Mouse (Mus musculus): ENCODE measurements around the gene Pcid2. TPM values are rescaled to one million over a fixed set of nuclear protein-coding genes. Genes with fewer than 3 reads are reported as not detected.
A peak's percentile ranks its signal among the peaks of the same experiment; 100 is the strongest.
"Not testable (repeated sequence)": the region's sequence is repeated elsewhere in the genome, so short reads cannot be mapped to it uniquely, and the experiment has no call there.

Gene Pcid2
- polyA plus RNA-seq, 1 experiment from 2014 or later: 22.3 TPM

- not testable (repeated sequence) for ATAC-seq (replicated peaks; ENCODE audit: insufficient number of reproducible peaks, insufficient read depth, low FRiP score, low read depth); H3K27me3 ChIP-seq; H3K9me3 ChIP-seq (replicated peaks); H3K9ac ChIP-seq; H3K4me2 ChIP-seq; H3K4me3 ChIP-seq; H3K4me1 ChIP-seq (replicated peaks); H3K27ac ChIP-seq
- peaks cover 54% of the 10 kb centered on the region for H3K36me3 ChIP-seq
- WGBS: 97% methylated on average over 1 of the region's 1 CpGs
These were observed 29.7 kb downstream of the Pcid2 start for GRCm38 (mm10) chr8:13075579-13075978.

- H3K27ac ChIP-seq: no peak overlapping the region
- H3K9me3 ChIP-seq (replicated peaks): no peaks in the 10 kb centered on the region
- H3K4me2 ChIP-seq: no peak overlapping the region
- WGBS: 86% methylated on average over 8 of the region's 8 CpGs
- H3K9ac ChIP-seq: no peak overlapping the region
- no peaks in the 10 kb centered on the region for H3K4me1 ChIP-seq (replicated peaks)
- H3K4me3 ChIP-seq: no peak overlapping the region
- H3K27me3 ChIP-seq: no peaks in the 10 kb centered on the region
- peaks cover 48% of the 10 kb centered on the region for H3K36me3 ChIP-seq
- no peak for ATAC-seq (replicated peaks; ENCODE audit: insufficient number of reproducible peaks, insufficient read depth, low FRiP score, low read depth)
These were observed 30.2 kb downstream of the Pcid2 start for GRCm38 (mm10) chr8:13075044-13075443.

- ATAC-seq (replicated peaks; ENCODE audit: insufficient number of reproducible peaks, insufficient read depth, low FRiP score, low read depth): no peak
- Histone ChIP-seq H3K4me3 (no peak overlapping the region), H3K4me1 (replicated peaks) (no peaks in the 10 kb centered on the region), H3K27me3 (no peaks in the 10 kb centered on the region), H3K9ac (no peak overlapping the region), H3K27ac (no peak overlapping the region), H3K36me3 (peaks cover 30% of the 10 kb centered on the region), H3K4me2 (no peak overlapping the region), H3K9me3 (replicated peaks) (no peaks in the 10 kb centered on the region)
- WGBS: 88% methylated on average over 11 of the region's 11 CpGs
These were observed 32.0 kb downstream of the Pcid2 start for GRCm38 (mm10) chr8:13073255-13073654.

GRCm38 (mm10) chr8:13063112-13063511 is 42.1 kb downstream of the Pcid2 start:
- H3K4me2 ChIP-seq: no peak overlapping the region
- WGBS: 71% methylated on average over 16 of the region's 16 CpGs
- H3K4me3 ChIP-seq: no peak overlapping the region
- no peaks in the 10 kb centered on the region for H3K4me1 ChIP-seq (replicated peaks)
- H3K27ac ChIP-seq: no peak overlapping the region
- no peaks in the 10 kb centered on the region for H3K36me3 ChIP-seq
- H3K9ac ChIP-seq: no peak overlapping the region
- no peaks in the 10 kb centered on the region for H3K9me3 ChIP-seq (replicated peaks)
- H3K27me3 ChIP-seq: no peaks in the 10 kb centered on the region
- no peak for ATAC-seq (replicated peaks; ENCODE audit: insufficient number of reproducible peaks, insufficient read depth, low FRiP score, low read depth)

GRCm38 (mm10) chr8:13060441-13061150 is 44.7 kb downstream of the Pcid2 start, which contains the start of gene Proz:
Gene Proz, plus strand, starts transcription at chr8:13060914.
- H3K36me3 ChIP-seq: no peaks in the 10 kb centered on the region
- H3K27me3 ChIP-seq: no peaks in the 10 kb centered on the region
- H3K9me3 ChIP-seq (replicated peaks): no peaks in the 10 kb centered on the region
- H3K4me1 ChIP-seq (replicated peaks): no peaks in the 10 kb centered on the region
- no peak within 1 kb of the TSS for H3K4me2 ChIP-seq
- no peak for ATAC-seq (replicated peaks; ENCODE audit: insufficient number of reproducible peaks, insufficient read depth, low FRiP score, low read depth)
- no peak within 1 kb of the TSS for H3K27ac ChIP-seq
- no peak within 1 kb of the TSS for H3K4me3 ChIP-seq
- no peak within 1 kb of the TSS for H3K9ac ChIP-seq
- 69% methylated on average over 17 of the region's 17 CpGs for WGBS

- H3K9me3 ChIP-seq (replicated peaks): no peaks in the 10 kb centered on the region
- no peak overlapping the region for H3K4me2 ChIP-seq
- H3K27me3 ChIP-seq: no peaks in the 10 kb centered on the region
- H3K27ac ChIP-seq: no peak overlapping the region
- ATAC-seq (replicated peaks; ENCODE audit: insufficient number of reproducible peaks, insufficient read depth, low FRiP score, low read depth): no peak
- 88% methylated on average over 4 of the region's 4 CpGs for WGBS
- no peaks in the 10 kb centered on the region for H3K4me1 ChIP-seq (replicated peaks)
- no peak overlapping the region for H3K9ac ChIP-seq
- H3K4me3 ChIP-seq: no peak overlapping the region
- H3K36me3 ChIP-seq: no peaks in the 10 kb centered on the region
These were observed 47.9 kb downstream of the Pcid2 start for GRCm38 (mm10) chr8:13057351-13057750.

GRCm38 (mm10) chr8:13050550-13050949 is 54.7 kb downstream of the Pcid2 start:
- H3K27me3 ChIP-seq: no peaks in the 10 kb centered on the region
- no peak overlapping the region for H3K9ac ChIP-seq
- H3K9me3 ChIP-seq (replicated peaks): no peaks in the 10 kb centered on the region
- no peak for ATAC-seq (replicated peaks; ENCODE audit: insufficient number of reproducible peaks, insufficient read depth, low FRiP score, low read depth)
- 79% methylated on average over 10 of the region's 10 CpGs for WGBS
- H3K4me1 ChIP-seq (replicated peaks): no peaks in the 10 kb centered on the region
- H3K4me3 ChIP-seq: no peak overlapping the region
- H3K4me2 ChIP-seq: no peak overlapping the region
- H3K27ac ChIP-seq: no peak overlapping the region
- H3K36me3 ChIP-seq: no peaks in the 10 kb centered on the region

GRCm38 (mm10) chr8:13047652-13048051 is 57.6 kb downstream of the Pcid2 start:
- WGBS: 57% methylated on average over 5 of the region's 5 CpGs
- no peak for ATAC-seq (replicated peaks; ENCODE audit: insufficient number of reproducible peaks, insufficient read depth, low FRiP score, low read depth)

GRCm38 (mm10) chr8:13041459-13041858 is 63.8 kb downstream of the Pcid2 start:
- Histone ChIP-seq H3K9me3 (replicated peaks) (no peaks in the 10 kb centered on the region), H3K4me1 (replicated peaks) (peaks cover 17% of the 10 kb centered on the region), H3K4me2 (no peak overlapping the region), H3K27ac (no peak overlapping the region), H3K9ac (no peak overlapping the region), H3K36me3 (no peaks in the 10 kb centered on the region), H3K27me3 (no peaks in the 10 kb centered on the region), H3K4me3 (no peak overlapping the region)
- 70% methylated on average over 4 of the region's 4 CpGs for WGBS
- ATAC-seq (replicated peaks; ENCODE audit: insufficient number of reproducible peaks, insufficient read depth, low FRiP score, low read depth): no peak

More at GRCm38 (mm10) chr8:13047652-13048051, 57.6 kb downstream of the Pcid2 start:
- Histone ChIP-seq H3K4me3 (no peak overlapping the region), H3K36me3 (no peaks in the 10 kb centered on the region), H3K4me1 (replicated peaks) (no peaks in the 10 kb centered on the region), H3K9ac (no peak overlapping the region), H3K4me2 (no peak overlapping the region), H3K9me3 (replicated peaks) (no peaks in the 10 kb centered on the region), H3K27me3 (no peaks in the 10 kb centered on the region), H3K27ac (no peak overlapping the region)

GRCm38 (mm10) chr8:13039054-13039453 is 66.2 kb downstream of the Pcid2 start:
- ATAC-seq (replicated peaks; ENCODE audit: insufficient number of reproducible peaks, insufficient read depth, low FRiP score, low read depth): no peak
- Histone ChIP-seq H3K9ac (no peak overlapping the region), H3K9me3 (replicated peaks) (no peaks in the 10 kb centered on the region), H3K4me1 (replicated peaks) (peaks cover 24% of the 10 kb centered on the region), H3K4me3 (no peak overlapping the region), H3K36me3 (no peaks in the 10 kb centered on the region), H3K4me2 (no peak overlapping the region), H3K27ac (no peak overlapping the region), H3K27me3 (no peaks in the 10 kb centered on the region)
- 67% methylated on average over 6 of the region's 6 CpGs for WGBS

GRCm38 (mm10) chr8:13037569-13037968 is 67.7 kb downstream of the Pcid2 start:
- no peak overlapping the region for H3K27ac ChIP-seq
- no peaks in the 10 kb centered on the region for H3K27me3 ChIP-seq
- H3K9me3 ChIP-seq (replicated peaks): no peaks in the 10 kb centered on the region
- peaks cover 24% of the 10 kb centered on the region for H3K4me1 ChIP-seq (replicated peaks)
- ATAC-seq (replicated peaks; ENCODE audit: insufficient number of reproducible peaks, insufficient read depth, low FRiP score, low read depth): peak; percentile 40
- H3K4me3 ChIP-seq: no peak overlapping the region
- 33% methylated on average over 5 of the region's 5 CpGs for WGBS
- H3K36me3 ChIP-seq: no peaks in the 10 kb centered on the region
- no peak overlapping the region for H3K9ac ChIP-seq
- H3K4me2 ChIP-seq: no peak overlapping the region

GRCm38 (mm10) chr8:13037015-13037414 is 68.2 kb downstream of the Pcid2 start, which contains the start of gene F10:
Gene F10, plus strand, starts transcription at chr8:13037308.
- no peak within 1 kb of the TSS for H3K4me2 ChIP-seq
- WGBS: 56% methylated on average over 7 of the region's 7 CpGs
- 0 out of 2 replicates have a peak, but pooled peaks have one; percentile 16 for ATAC-seq (replicated peaks; ENCODE audit: insufficient number of reproducible peaks, insufficient read depth, low FRiP score, low read depth)
- no peaks in the 10 kb centered on the region for H3K36me3 ChIP-seq
- H3K4me1 ChIP-seq (replicated peaks): peaks cover 24% of the 10 kb centered on the region
- H3K4me3 ChIP-seq: no peak within 1 kb of the TSS
- H3K9me3 ChIP-seq (replicated peaks): no peaks in the 10 kb centered on the region
- no peak within 1 kb of the TSS for H3K9ac ChIP-seq
- H3K27ac ChIP-seq: peak within 1 kb of the TSS; percentile 46
- no peaks in the 10 kb centered on the region for H3K27me3 ChIP-seq
